Mouse (Mus musculus) testis, adult 2 months (tissue): Measurements from ENCODE around the gene Gcsam.

ENCODE experiments used
- CTCF ChIP-seq: fragments of 200-500 bp; IDR thresholded peaks from 2 replicates; pipeline ENCODE4 v1.5.1; 2012; ENCODE audit warnings: low read depth, mild to moderate bottlenecking, inconsistent platforms, low read length, moderate library complexity; ENCODE audit not compliant: control insufficient read depth, insufficient read depth, insufficient replicate concordance
- POLR2A ChIP-seq: fragments of 200-500 bp; IDR thresholded peaks from 2 replicates; pipeline ENCODE4 v1.6.1; 2012; ENCODE audit warnings: low read depth, mild to moderate bottlenecking, inconsistent platforms, low read length, moderate library complexity; ENCODE audit not compliant: control insufficient read depth

- TF ChIP-seq CTCF (no peak), POLR2A (no peak)
These were observed 34.2 kb downstream of the Gcsam start for GRCm38 (mm10) chr16:45644380-45644779.
